8 mouse cellular contexts compared by ENCODE assay signal in the genomic region with DNA sequence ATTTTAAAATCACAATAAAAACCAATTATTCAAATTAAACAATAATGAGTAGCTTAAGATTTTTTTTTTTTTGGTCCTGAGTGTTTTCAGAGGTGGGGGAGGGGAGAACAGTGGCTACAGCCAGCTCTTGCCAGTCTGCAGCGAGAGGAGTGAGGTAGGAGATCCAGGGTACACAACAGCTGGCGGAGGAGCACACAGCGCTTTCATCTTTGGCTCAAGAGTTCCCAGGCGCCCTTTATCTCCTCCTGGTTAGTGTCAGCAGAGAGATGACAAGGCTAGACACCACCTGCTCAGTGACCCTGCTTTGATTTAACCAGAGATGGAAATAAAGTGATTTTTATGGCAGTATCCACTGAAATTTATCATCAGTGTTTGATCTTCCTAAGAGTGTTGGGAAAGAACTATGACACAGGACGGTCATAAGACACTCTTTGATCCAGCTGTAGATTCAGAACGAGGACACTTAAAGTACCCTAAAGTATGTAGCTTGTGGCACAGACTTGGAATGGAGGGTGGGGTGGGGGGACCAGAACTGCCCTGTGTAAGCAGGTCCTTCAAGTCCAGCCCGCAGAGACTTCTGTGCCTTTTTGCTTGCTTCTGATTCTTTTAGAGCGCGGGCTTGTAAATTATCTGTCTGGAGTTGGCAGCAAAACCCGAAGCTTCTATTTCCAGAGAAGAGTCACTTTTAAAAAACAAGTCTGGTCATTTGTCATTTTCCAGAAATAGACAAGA. TPM values are rescaled to one million over a fixed set of nuclear protein-coding genes. Genes with fewer than 3 reads are reported as not detected.
DNase-seq lines count a peak whose midpoint lies in the region; ATAC-seq lines count a peak whose summit lies in the region.
"Had no signal": no experiment of that assay in that cellular context is flagged by ENCODE, and none has a peak within 500 bp of the region (broad histone marks: within the 10 kb centered on the region; RNA-seq: fewer than 3 reads in every experiment).

No protein-coding gene starts in this region.

- 5% methylated on average over 10 of the region's 10 CpGs for WGBS in lung, embryonic 16.5 days
- WGBS in heart, embryonic 11.5 days (ENCODE audit: insufficient replicate concordance) = 22% methylated on average over 10 of the region's 10 CpGs
- 44% methylated on average over 10 of the region's 10 CpGs for WGBS in liver, embryonic 12.5 days (ENCODE audit: insufficient replicate concordance)

- DNase-seq in lung, postnatal 10 days = no peak
- DNase-seq in B cell, adult 2 months = no peak
- DNase-seq in urinary bladder, postnatal 36 days (ENCODE audit: low spot score in 2 of 2) = no peak
- DNase-seq in spleen, postnatal 10 days (ENCODE audit: low spot score in 2 of 2) = no peak
- DNase-seq: thymus, postnatal 25 days had no signal

- ATAC-seq in lung, embryonic 16.5 days (ENCODE audit: low read depth) = peak; percentile 59; the same call in 1 of the 2 replicates
- peak; percentile 76; the same call in 1 of the 2 replicates for ATAC-seq in heart, embryonic 11.5 days (replicated peaks; ENCODE audit: insufficient number of reproducible peaks, low FRiP score, low TSS enrichment)
- no peak for ATAC-seq in liver, embryonic 12.5 days

- H3K9ac ChIP-seq in lung, embryonic 16.5 days (ENCODE audit: low read length) = no peak overlapping the region; the same call in 1 of the 2 replicates
- peak overlapping the region; percentile 40; the same call in 1 of the 2 replicates for H3K9ac ChIP-seq in heart, embryonic 11.5 days (ENCODE audit: low read depth, low read length)
- H3K9ac ChIP-seq in liver, embryonic 12.5 days = no peak overlapping the region

- no peak overlapping the region for H3K27ac ChIP-seq in lung, embryonic 16.5 days (ENCODE audit: low read length)
- peak overlapping the region; percentile 52 for H3K27ac ChIP-seq in heart, embryonic 11.5 days (ENCODE audit: low read depth, low read length)
- H3K27ac ChIP-seq in liver, embryonic 12.5 days = no peak overlapping the region

- H3K36me3 ChIP-seq in lung, embryonic 16.5 days (ENCODE audit: control insufficient read depth, insufficient read depth, low read length) = no peaks in the 10 kb centered on the region
- H3K36me3 ChIP-seq in heart, embryonic 11.5 days (ENCODE audit: control insufficient read depth, insufficient read depth, low read length) = no peaks in the 10 kb centered on the region
- no peaks in the 10 kb centered on the region for H3K36me3 ChIP-seq in liver, embryonic 12.5 days

- peak overlapping the region; percentile 55 for H3K4me2 ChIP-seq in lung, embryonic 16.5 days (ENCODE audit: low read depth, low read length)
- peak overlapping the region; percentile 63 for H3K4me2 ChIP-seq in heart, embryonic 11.5 days
- peak overlapping the region; percentile 12; the same call in 1 of the 2 replicates for H3K4me2 ChIP-seq in liver, embryonic 12.5 days

- peaks cover 10% of the 10 kb centered on the region for H3K4me1 ChIP-seq in lung, embryonic 16.5 days (replicated peaks; ENCODE audit: control insufficient read depth, insufficient read depth, low read length)
- H3K4me1 ChIP-seq in heart, embryonic 11.5 days (ENCODE audit: control insufficient read depth, insufficient read depth, low read length) = no peaks in the 10 kb centered on the region
- H3K4me1 ChIP-seq in liver, embryonic 12.5 days = no peaks in the 10 kb centered on the region

- H3K4me3 ChIP-seq in lung, embryonic 16.5 days (ENCODE audit: low read length) = peak overlapping the region; percentile 30
- H3K4me3 ChIP-seq in heart, embryonic 11.5 days (ENCODE audit: low read depth, low read length) = peak overlapping the region; percentile 29
- no peak overlapping the region for H3K4me3 ChIP-seq in liver, embryonic 12.5 days

- no peaks in the 10 kb centered on the region for H3K9me3 ChIP-seq in lung, embryonic 16.5 days (ENCODE audit: control insufficient read depth, low read length)
- no peaks in the 10 kb centered on the region for H3K9me3 ChIP-seq in heart, embryonic 11.5 days (replicated peaks; ENCODE audit: control insufficient read depth, low read length)
- H3K9me3 ChIP-seq in liver, embryonic 12.5 days (replicated peaks) = no peaks in the 10 kb centered on the region

- no peaks in the 10 kb centered on the region for H3K27me3 ChIP-seq in lung, embryonic 16.5 days (ENCODE audit: control insufficient read depth, insufficient read depth, low read depth, low read length)
- H3K27me3 ChIP-seq in heart, embryonic 11.5 days (ENCODE audit: control insufficient read depth, insufficient read depth, low read length) = no peaks in the 10 kb centered on the region
- peaks cover 18% of the 10 kb centered on the region for H3K27me3 ChIP-seq in liver, embryonic 12.5 days (replicated peaks)

RNA-seq across cellular contexts. Expression of a gene that starts 46.1 kb away (rescaled TPM):
- polyA plus RNA-seq in lung, embryonic 16.5 days (2015; fragmentation: Nextera tagmentation; extraction: Ambion mirVana) = 0.99 and 1.6 TPM in 2 replicates
- polyA plus RNA-seq in heart, embryonic 11.5 days (2014; fragmentation: Nextera tagmentation; extraction: Ambion mirVana) = 5.4 and 6.0 TPM in 2 replicates
- 0.02 TPM in 1 of 2 replicates, not detected in the other for polyA plus RNA-seq in liver, embryonic 12.5 days (2016; fragmentation: Nextera tagmentation; extraction: Ambion mirVana)

Comparison
In these comparisons a context has a peak if more than half of its experiments do, and no peak if none do; other contexts are left out.
1. H3K4me2 ChIP-seq: peak in every context shown above with its lines; median percentile 63 in heart, embryonic 11.5 days; 55 in lung, embryonic 16.5 days; 12 in liver, embryonic 12.5 days.